Mouse (Mus musculus) thymus, adult 18-20 months (tissue): ENCODE results near the gene F830045P16Rik.
"Not testable (repeated sequence)": the region's sequence is repeated elsewhere in the genome, so short reads cannot be mapped to it uniquely, and the experiment has no call there.

Experiments
- DNase-seq, 2 experiments: peaks; one replicate each; pipeline ENCODE4 v3.0.0; 2022; ENCODE audit warnings: mixed read lengths in 2 of 2

The F830045P16Rik gene

DNA sequence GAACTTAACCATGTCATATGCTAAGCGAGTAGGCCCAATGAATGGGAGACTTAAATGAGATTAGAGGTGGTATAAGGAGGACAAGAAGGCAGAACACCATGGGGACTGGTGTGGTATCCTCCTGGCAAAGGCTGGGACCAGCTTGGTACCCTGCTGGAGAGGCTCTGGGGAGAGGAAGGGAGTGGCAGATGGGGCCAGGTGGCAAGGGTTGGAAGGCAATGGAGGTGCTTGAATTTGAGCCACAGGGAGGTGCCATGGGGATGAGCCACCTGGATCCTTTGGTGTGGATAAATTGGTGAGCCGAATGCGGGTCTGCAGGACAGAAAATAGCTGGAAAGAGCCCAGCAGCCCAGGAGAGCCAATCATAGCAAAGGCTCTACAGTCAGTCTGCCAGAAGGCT, 8.5 kb upstream of the F830045P16Rik start:
- no peak for DNase-seq

- no peak for DNase-seq
These were observed 8.0 kb upstream of the F830045P16Rik start for GRCm38 (mm10) chr2:129544448-129544847.

GRCm38 (mm10) chr2:129540036-129540435, 3.6 kb upstream of the F830045P16Rik start:
- no peak for DNase-seq

GRCm38 (mm10) chr2:129539175-129539574, 2.8 kb upstream of the F830045P16Rik start:
- DNase-seq = no peak

GRCm38 (mm10) chr2:129537926-129538325, 1.5 kb upstream of the F830045P16Rik start:
- DNase-seq = no peak

DNA sequence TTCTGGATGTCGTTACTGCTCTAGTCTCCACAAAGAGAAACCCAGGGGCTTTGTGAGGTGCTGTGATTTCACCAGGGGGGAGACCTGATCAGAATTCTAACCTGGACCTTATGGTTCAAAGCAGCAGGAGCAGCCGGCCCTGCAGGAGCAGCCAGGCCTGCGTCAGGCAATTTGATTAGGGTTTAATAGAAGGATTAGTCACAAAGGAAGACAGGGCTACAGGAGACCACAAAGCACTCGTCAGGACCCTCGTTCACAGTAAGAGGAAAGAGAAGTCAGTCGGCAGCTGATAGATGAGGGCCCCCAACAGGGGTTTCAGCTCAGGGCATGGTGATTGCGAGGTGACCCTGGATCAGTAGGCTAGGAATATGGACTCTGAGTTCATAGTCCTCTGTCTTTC, 958 bp upstream of the F830045P16Rik start:
- DNase-seq = no peak

- DNase-seq = no peak
These were observed 524 bp upstream of the F830045P16Rik start for GRCm38 (mm10) chr2:129536926-129537325.

- DNase-seq = no peak
These were observed 1.4 kb downstream of the F830045P16Rik start for GRCm38 (mm10) chr2:129534886-129535591.

- no peak for DNase-seq
These were observed 4.5 kb downstream of the F830045P16Rik start for GRCm38 (mm10) chr2:129531890-129532289.

GRCm38 (mm10) chr2:129531102-129531501, 5.3 kb downstream of the F830045P16Rik start:
- no peak for DNase-seq

- no peak for DNase-seq
These were observed 6.8 kb downstream of the F830045P16Rik start for GRCm38 (mm10) chr2:129529297-129530209.

DNA sequence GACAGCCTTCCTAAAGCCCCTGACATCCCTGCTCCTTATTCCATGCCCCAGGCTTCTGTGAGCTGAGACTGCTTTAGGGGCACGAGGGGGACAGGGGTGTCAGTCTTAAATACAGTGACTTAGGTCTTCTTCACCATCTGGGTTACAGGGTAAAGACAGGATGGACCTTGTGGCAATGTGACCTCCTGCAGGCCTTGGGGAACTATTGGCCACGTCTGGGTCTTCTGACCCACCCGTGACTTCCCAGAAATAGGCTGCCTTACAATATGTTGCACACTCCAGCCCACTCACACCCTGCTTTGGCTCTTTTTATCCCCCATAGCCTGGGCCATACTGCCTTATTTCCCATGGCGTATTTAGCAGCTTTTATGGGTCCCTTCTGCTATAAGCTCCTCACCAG, 8.5 kb downstream of the F830045P16Rik start:
- DNase-seq = no peak

GRCm38 (mm10) chr2:129526322-129526721, 10.1 kb downstream of the F830045P16Rik start:
- DNase-seq = no peak

GRCm38 (mm10) chr2:129525644-129526043, 10.8 kb downstream of the F830045P16Rik start:
- DNase-seq = no peak

GRCm38 (mm10) chr2:129518526-129518925, 17.9 kb downstream of the F830045P16Rik start:
- DNase-seq = no peak

DNA sequence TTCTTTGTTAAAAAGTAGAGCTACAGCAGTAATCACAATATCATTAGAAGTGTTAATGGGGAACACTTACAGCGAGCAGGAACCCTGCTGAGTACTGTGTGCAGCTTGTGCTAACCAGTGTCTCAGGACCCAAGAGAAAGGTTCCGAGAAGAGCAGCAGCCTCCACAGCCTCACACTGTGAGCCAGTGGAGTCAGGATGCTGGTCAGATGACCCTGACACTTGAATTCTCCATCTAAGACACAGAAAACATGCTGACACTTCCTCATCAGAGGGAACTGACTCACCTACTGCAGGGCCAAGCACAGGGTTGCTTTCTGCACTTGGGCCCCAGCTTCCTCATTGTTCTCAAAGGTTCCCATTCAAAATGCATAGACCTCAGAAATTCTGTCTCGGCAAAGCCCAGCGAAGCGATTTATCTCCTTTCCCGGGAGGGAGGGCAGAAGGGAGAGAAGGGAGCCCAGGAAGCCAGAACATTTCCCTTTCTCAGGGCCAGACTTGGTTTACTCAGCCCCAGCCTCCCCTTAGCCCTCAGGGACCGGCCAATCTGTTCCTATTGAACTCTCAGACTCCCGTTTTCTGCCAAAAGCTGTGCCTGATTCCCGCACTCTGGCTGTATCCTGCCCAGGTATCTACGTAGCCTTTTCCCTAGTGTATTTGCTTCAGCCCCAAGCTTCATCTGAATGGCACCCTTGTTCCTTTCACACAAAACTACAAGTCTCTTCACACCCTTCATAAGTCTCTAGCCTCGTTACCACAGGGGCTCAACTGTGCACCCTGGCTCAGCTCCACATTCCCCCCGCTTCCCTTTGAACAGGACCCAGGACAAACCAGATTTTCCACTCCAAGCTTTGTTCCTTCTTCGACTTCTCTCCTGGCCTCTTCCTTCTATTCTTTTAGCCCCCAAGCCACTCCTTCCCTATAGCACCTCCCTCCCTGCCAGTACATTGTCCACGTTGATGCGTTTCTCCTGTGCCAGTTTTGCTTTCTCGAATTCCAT, 21.2 kb downstream of the F830045P16Rik start:
- DNase-seq = no peak

- no peak for DNase-seq
These were observed 22.1 kb downstream of the F830045P16Rik start for GRCm38 (mm10) chr2:129514401-129514667.

DNA sequence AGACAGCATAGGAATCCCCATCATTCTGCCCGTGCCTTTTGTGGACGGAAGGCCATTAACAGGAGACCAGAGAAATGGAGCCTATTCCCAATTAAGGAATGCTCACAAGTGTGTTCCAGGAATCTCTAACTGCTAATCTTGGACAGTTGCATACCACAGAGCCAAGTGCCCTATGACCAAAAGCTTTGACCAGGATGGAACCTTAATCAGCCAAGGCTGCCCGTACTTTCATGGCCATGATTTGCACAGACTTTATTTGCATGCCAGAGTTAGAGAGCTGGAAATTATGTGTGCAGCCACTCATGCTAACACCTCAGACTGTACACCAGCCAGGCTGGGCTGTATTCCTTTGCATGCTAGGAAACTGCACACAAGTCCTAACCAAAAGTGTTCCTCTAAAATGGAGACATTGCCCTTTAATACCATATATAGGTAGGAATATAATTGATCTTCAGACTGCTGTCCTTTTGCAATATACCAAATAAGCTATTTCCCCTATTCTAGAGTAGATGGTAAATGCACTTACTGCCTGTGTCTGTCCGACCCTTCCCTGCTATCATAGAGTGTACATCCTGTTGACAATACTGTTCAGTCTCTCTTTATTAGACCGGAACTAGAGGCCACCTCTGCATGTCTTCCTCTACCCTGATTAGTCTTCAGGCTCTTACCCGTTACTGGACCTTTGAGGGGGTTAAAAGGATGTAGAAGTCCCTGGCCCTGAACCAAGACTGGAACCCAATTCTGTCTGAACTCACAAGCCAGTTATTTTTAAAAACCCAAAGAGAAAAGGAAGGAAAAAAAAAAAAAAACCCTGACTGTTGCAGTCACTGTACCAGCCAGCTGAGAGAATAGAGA, 22.6 kb downstream of the F830045P16Rik start:
- DNase-seq = no peak

GRCm38 (mm10) chr2:129512147-129512546, 24.3 kb downstream of the F830045P16Rik start:
- DNase-seq = not testable (repeated sequence)

GRCm38 (mm10) chr2:129502641-129503040, 33.8 kb downstream of the F830045P16Rik start:
- DNase-seq = no peak

DNA sequence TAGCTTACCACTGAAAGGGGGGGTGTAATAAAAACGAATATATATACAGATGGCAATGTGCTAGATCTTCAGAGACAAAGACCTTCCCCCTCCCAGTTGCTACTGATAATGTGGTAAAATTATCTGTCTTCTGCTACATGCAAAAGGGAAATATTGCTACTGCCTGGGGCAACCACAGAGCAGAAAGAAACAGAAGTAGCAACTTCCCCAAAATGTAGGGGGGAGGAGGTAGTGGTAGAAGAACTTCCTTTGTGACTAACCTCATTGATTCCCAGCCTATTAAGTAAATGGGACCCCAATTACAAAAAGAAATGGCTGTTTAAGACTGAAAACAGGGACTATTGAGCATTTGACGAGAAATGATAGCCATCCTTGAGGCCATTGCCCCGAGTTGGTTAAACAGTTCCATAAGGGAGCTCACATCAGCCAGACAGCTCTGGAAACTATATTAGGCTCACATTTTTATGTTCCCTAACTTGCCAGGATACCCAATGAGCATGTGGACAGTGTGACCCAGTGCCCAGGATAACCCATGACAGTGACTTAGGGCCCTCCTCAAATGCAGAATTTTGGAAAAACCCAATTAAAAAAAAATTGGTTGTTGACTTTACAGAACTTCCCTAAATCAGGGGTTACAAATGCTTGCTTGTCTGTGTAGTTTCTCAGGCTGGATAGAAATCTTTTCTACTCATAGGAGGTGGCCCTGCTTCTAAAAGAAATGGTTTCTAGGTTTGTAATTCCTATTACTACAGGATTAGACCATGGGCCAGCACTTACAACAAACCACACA, 46.7 kb downstream of the F830045P16Rik start:
- no peak for DNase-seq
